Mouse (Mus musculus) brain, embryonic 18.5 days (tissue): Measurements from ENCODE around the gene Guf1.

Experiments used
- DNase-seq: peaks from one replicate; pipeline ENCODE4 v3.0.0-alpha.2; 2012; ENCODE audit warnings: low read depth, low spot score

Gene Guf1

GRCm38 (mm10) chr5:69556628-69557403, at the start of gene Guf1:
TSS of gene Guf1 (plus strand) at chr5:69556923.
- peak; percentile 72 for DNase-seq

- DNase-seq, result no peak
These were observed 49.7 kb upstream of the Guf1 start for GRCm38 (mm10) chr5:69507045-69507444.

- no peak for DNase-seq
These were observed 45.1 kb upstream of the Guf1 start for GRCm38 (mm10) chr5:69511631-69512030.

- DNase-seq, result no peak
These were observed 44.5 kb upstream of the Guf1 start for GRCm38 (mm10) chr5:69512203-69512602.

DNA sequence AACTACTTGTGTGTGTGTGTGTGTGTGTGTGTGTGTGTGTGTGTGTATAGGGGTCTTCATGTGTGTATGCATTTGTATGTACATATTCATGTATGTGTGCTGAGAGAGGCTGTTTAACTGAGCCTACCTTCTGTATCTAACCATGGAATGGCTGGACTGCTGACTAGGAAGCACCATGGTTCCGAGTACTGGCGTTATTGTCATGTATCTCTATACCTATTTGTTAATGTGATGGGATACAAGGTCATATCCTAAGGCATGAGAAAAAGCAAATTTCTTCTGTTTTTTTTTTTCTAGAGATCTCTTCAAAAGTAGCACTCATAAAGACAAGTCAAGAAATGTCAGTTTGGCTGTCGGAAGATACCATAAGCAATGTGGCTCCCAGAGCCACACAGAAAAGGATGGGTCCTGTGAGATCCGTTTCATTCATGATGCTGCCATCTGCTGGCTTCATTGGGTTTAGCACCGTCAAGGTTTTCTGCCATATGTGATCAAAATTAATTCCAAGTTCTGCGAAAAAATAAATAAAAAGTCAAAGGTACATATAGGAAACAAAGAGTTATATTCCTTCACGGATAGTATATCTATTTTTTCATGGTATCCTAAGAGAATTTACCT, 36.0 kb upstream of the Guf1 start:
- DNase-seq, result no peak

- no peak for DNase-seq
These were observed 34.7 kb upstream of the Guf1 start for GRCm38 (mm10) chr5:69522064-69522463.

DNA sequence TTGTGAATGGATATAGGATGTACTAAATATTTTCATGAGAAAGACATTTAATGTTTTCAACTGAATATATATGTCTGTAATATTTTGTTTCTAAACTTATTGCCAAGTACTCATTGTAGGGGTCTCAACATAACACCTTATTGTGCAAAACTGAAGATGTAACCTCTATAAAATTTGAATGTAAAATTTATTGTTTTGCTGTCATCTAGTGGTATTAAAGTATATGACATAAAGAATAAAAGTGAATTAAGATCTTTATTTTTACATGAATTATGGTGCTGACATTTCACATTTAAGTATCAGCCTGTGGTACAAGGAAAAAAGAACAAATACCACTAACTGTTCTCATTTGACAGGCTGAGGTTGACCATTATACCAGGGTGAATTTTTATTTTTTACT, 32.8 kb upstream of the Guf1 start:
- no peak for DNase-seq

- DNase-seq, result no peak
These were observed 15.0 kb upstream of the Guf1 start for GRCm38 (mm10) chr5:69541680-69542079.

DNA sequence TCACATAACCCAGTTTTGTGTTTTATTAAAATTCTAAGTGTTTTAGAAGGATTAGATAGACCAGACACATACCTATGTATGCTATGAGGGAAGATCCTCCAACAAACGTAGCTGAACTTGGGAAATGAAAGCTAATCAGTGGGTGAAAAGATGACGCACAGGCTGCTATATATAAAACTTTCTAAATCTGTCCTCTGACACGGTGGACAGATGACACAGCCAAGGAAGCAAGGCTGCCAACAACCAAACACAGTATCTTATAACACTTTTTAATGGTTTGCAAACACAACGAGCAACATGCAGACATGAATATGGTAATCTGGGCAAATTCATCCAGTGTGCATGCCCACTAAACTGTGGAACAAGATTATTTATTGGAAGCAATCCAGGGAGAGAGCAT, 14.2 kb upstream of the Guf1 start, which contains the start of gene Yipf7:
Gene Yipf7 (minus strand): TSS at position 160 of the 400 bp plus-strand sequence.
- no peak for DNase-seq

GRCm38 (mm10) chr5:69557404-69557935, 747 bp downstream of the Guf1 start:
- DNase-seq, result no peak

DNA sequence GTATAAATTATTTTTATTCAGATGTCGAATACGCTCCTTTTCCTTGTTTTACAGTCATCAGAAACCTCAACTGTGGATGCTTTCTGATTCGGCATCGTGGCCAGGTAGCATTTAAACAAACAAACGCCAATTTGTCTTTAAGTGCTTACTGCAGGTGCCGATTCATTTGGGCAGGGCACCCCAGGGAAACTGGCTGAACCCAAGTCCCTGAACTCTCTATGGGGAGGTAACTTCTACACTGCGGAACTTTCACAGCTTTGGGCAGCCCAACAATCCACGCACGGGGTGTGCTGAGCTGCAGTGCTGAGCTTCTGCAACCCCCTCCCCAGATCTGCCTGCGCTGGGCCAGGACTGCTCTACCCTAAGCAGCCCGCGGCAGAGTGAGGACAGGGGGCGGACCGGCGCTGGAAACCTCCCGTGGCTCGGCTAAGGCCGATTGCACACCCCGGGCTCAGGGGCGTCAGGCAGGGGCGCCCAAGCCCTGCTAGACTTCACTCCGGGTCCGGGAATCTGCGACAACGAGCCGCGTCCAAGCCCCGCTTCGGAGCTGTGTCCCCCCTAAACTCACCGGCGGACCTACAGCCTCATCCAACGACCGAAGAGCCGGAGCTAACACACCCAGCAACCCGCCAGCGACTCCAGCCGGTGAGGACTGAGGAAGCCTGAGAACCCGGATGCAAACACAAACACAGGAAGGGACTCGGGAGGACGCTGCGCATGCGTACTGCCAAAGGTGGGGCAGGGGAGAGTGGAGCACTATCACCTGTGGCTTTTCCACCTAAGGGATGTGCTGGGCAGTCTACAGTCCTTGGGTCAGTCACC, 35.1 kb downstream of the Guf1 start, which contains the start of gene Gnpda2:
Gene Gnpda2 (minus strand): TSS at position 701 of the 822 bp plus-strand sequence.
- peak; percentile 71 for DNase-seq

GRCm38 (mm10) chr5:69601027-69601426, 44.3 kb downstream of the Guf1 start:
- no peak for DNase-seq

GRCm38 (mm10) chr5:69613209-69613796, 56.6 kb downstream of the Guf1 start:
- DNase-seq, result no peak

- no peak for DNase-seq
These were observed 64.2 kb downstream of the Guf1 start for GRCm38 (mm10) chr5:69620899-69621298.
